Mouse (Mus musculus): Measurements from ENCODE around the gene Celf2. TPM values are rescaled to one million over a fixed set of nuclear protein-coding genes. Genes with fewer than 3 reads are reported as not detected.
A peak's percentile ranks its signal among the peaks of the same experiment; 100 is the strongest.

Gene Celf2
- polyA plus RNA-seq, 1 experiment from 2014 or later: 191 TPM

- 72% methylated on average over 8 of the region's 8 CpGs for WGBS
- Histone ChIP-seq H3K9ac (replicated peaks; ENCODE audit: low read length) (no peak overlapping the region), H3K27me3 (ENCODE audit: control insufficient read depth, insufficient read depth, low read length) (no peaks in the 10 kb centered on the region), H3K9me3 (ENCODE audit: control insufficient read depth, low read length) (no peaks in the 10 kb centered on the region), H3K27ac (replicated peaks; ENCODE audit: low read depth, low read length) (no peak overlapping the region), H3K4me3 (replicated peaks; ENCODE audit: low read depth, low read length) (no peak overlapping the region), H3K4me1 (ENCODE audit: control insufficient read depth, insufficient read depth, low read length) (no peaks in the 10 kb centered on the region), H3K4me2 (ENCODE audit: low read length) (no peak overlapping the region), H3K36me3 (ENCODE audit: control insufficient read depth, insufficient read depth, low read length) (no peaks in the 10 kb centered on the region)
- DNase-seq (no peak), ATAC-seq (ENCODE audit: low FRiP score, low TSS enrichment) (no peak)
Observed at GRCm38 (mm10) chr2:7328018-7328899, 181.1 kb downstream of the Celf2 start.

DNA sequence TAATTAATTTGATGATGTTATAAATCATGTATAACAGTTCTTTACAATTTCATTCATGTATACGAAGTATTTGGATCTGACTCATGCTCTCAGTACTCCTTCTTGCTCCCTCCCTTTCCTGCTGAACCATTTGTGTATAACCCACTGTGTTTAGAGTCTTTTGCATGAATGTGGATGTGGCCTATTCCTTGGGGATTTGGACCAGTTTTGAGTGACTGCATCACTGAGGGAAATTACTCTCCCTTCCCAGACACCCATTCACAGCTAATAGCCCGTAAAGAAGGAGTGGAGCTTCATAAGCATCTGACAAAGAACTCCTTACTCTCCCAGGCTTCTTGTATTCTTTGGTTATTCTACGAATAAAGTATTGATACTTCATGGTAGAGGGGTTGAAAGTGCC lies 189.6 kb downstream of the Celf2 start:
- H3K27me3 ChIP-seq (ENCODE audit: control insufficient read depth, insufficient read depth, low read length): no peaks in the 10 kb centered on the region
- no peak for ATAC-seq (ENCODE audit: low FRiP score, low TSS enrichment)
- DNase-seq: peak; percentile 40
- H3K27ac ChIP-seq (replicated peaks; ENCODE audit: low read depth, low read length): no peak overlapping the region
- H3K4me2 ChIP-seq (ENCODE audit: low read length): no peak overlapping the region
- no peak overlapping the region for H3K9ac ChIP-seq (replicated peaks; ENCODE audit: low read length)
- H3K9me3 ChIP-seq (ENCODE audit: control insufficient read depth, low read length): no peaks in the 10 kb centered on the region
- H3K36me3 ChIP-seq (ENCODE audit: control insufficient read depth, insufficient read depth, low read length): no peaks in the 10 kb centered on the region
- H3K4me3 ChIP-seq (replicated peaks; ENCODE audit: low read depth, low read length): no peak overlapping the region
- no peaks in the 10 kb centered on the region for H3K4me1 ChIP-seq (ENCODE audit: control insufficient read depth, insufficient read depth, low read length)
- 34% methylated on average over 3 of the region's 3 CpGs for WGBS

DNA sequence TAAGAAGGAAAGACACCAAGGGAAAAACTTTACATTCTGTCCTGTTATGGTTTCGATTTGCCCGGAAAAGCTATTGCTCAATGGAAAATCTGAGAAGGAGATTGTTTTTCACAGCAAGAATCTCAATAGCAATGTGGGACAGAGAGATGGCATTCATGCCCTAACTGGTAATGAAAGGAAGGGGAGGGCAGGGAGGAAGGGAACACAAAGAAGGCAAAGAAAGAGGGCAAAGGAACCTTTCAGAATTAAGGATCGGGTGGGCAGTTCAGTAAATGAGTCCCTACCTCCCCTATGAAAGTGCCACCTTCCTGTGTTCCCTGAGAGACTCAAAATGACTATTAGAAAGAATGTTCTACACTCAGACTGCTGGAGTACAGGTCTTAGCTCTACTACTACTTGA lies 197.6 kb downstream of the Celf2 start:
- DNase-seq (no peak), ATAC-seq (ENCODE audit: low FRiP score, low TSS enrichment) (no peak)
- Histone ChIP-seq H3K27ac (replicated peaks; ENCODE audit: low read depth, low read length) (no peak overlapping the region), H3K9me3 (ENCODE audit: control insufficient read depth, low read length) (no peaks in the 10 kb centered on the region), H3K9ac (replicated peaks; ENCODE audit: low read length) (no peak overlapping the region), H3K4me2 (ENCODE audit: low read length) (no peak overlapping the region), H3K4me3 (replicated peaks; ENCODE audit: low read depth, low read length) (no peak overlapping the region), H3K36me3 (ENCODE audit: control insufficient read depth, insufficient read depth, low read length) (no peaks in the 10 kb centered on the region), H3K4me1 (ENCODE audit: control insufficient read depth, insufficient read depth, low read length) (peaks cover 18% of the 10 kb centered on the region), H3K27me3 (ENCODE audit: control insufficient read depth, insufficient read depth, low read length) (no peaks in the 10 kb centered on the region)
- 40% methylated on average over 3 of the region's 3 CpGs for WGBS

- H3K9me3 ChIP-seq (ENCODE audit: control insufficient read depth, low read length): no peaks in the 10 kb centered on the region
- H3K4me2 ChIP-seq (ENCODE audit: low read length): no peak overlapping the region
- no peak; the same call in 1 of the 2 replicates for ATAC-seq (ENCODE audit: low FRiP score, low TSS enrichment)
- no peak overlapping the region for H3K4me3 ChIP-seq (replicated peaks; ENCODE audit: low read depth, low read length)
- H3K4me1 ChIP-seq (ENCODE audit: control insufficient read depth, insufficient read depth, low read length): peaks cover 18% of the 10 kb centered on the region
- H3K27me3 ChIP-seq (ENCODE audit: control insufficient read depth, insufficient read depth, low read length): no peaks in the 10 kb centered on the region
- DNase-seq: no peak
- no peak overlapping the region for H3K27ac ChIP-seq (replicated peaks; ENCODE audit: low read depth, low read length)
- 64% methylated on average over 2 of the region's 2 CpGs for WGBS
- H3K36me3 ChIP-seq (ENCODE audit: control insufficient read depth, insufficient read depth, low read length): no peaks in the 10 kb centered on the region
- no peak overlapping the region for H3K9ac ChIP-seq (replicated peaks; ENCODE audit: low read length)
Observed at GRCm38 (mm10) chr2:7310840-7311182, 198.6 kb downstream of the Celf2 start.

DNA sequence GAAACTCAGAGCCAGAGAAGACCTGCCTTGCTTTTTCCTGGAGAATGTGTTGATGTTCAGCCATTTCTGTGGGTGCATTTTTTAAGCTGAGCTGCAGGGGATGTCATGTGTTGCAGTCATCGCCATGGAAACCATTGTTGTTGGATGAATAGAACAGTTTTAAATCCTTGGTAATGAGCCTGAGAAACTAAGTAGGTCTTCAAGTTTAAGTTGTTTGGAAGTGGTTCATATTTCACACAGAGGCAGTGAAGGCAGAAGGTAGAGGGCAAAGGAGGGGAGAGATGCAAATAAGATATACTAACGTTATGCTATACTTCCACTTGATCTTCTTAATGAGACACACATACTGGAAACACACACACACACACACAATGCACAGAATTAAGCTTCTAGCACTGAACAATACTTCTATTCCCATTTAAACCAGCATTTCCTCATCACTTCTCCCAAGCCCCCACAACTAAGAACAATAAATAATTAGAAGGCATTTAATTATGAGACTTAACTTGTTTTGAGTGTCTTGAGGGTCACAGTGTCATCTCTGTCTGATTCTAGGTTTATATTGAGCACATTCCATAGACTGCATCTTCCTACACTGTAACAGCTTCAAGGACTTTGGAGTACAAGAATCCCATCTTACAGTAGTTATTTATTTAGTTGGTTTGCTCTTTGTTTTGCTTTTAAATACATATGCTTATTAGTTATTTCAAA lies 199.1 kb downstream of the Celf2 start:
- Histone ChIP-seq H3K4me1 (ENCODE audit: control insufficient read depth, insufficient read depth, low read length) (peaks cover 18% of the 10 kb centered on the region), H3K27me3 (ENCODE audit: control insufficient read depth, insufficient read depth, low read length) (no peaks in the 10 kb centered on the region), H3K9ac (replicated peaks; ENCODE audit: low read length) (no peak overlapping the region), H3K36me3 (ENCODE audit: control insufficient read depth, insufficient read depth, low read length) (no peaks in the 10 kb centered on the region), H3K4me3 (replicated peaks; ENCODE audit: low read depth, low read length) (no peak overlapping the region), H3K9me3 (ENCODE audit: control insufficient read depth, low read length) (no peaks in the 10 kb centered on the region), H3K4me2 (ENCODE audit: low read length) (0 out of 2 replicates have a peak overlapping the region, but pooled peaks have one; percentile 2), H3K27ac (replicated peaks; ENCODE audit: low read depth, low read length) (no peak overlapping the region; the same call in none of the 2 replicates)
- ATAC-seq (ENCODE audit: low FRiP score, low TSS enrichment) (peak; percentile 73; the same call in 1 of the 2 replicates), DNase-seq (peak; percentile 87)
- WGBS: 3% methylated on average over 2 of the region's 2 CpGs

- H3K27me3 ChIP-seq (ENCODE audit: control insufficient read depth, insufficient read depth, low read length): no peaks in the 10 kb centered on the region
- WGBS: 20% methylated on average over 1 of the region's 1 CpGs
- peak overlapping the region; percentile 58 for H3K27ac ChIP-seq (replicated peaks; ENCODE audit: low read depth, low read length)
- ATAC-seq (ENCODE audit: low FRiP score, low TSS enrichment) (no peak), DNase-seq (peak; percentile 25)
- H3K9ac ChIP-seq (replicated peaks; ENCODE audit: low read length): no peak overlapping the region
- H3K36me3 ChIP-seq (ENCODE audit: control insufficient read depth, insufficient read depth, low read length): no peaks in the 10 kb centered on the region
- H3K4me3 ChIP-seq (replicated peaks; ENCODE audit: low read depth, low read length): no peak overlapping the region
- H3K4me1 ChIP-seq (ENCODE audit: control insufficient read depth, insufficient read depth, low read length): peaks cover 18% of the 10 kb centered on the region
- no peaks in the 10 kb centered on the region for H3K9me3 ChIP-seq (ENCODE audit: control insufficient read depth, low read length)
- no peak overlapping the region for H3K4me2 ChIP-seq (ENCODE audit: low read length)
Observed at GRCm38 (mm10) chr2:7309324-7309723, 200.0 kb downstream of the Celf2 start.

DNA sequence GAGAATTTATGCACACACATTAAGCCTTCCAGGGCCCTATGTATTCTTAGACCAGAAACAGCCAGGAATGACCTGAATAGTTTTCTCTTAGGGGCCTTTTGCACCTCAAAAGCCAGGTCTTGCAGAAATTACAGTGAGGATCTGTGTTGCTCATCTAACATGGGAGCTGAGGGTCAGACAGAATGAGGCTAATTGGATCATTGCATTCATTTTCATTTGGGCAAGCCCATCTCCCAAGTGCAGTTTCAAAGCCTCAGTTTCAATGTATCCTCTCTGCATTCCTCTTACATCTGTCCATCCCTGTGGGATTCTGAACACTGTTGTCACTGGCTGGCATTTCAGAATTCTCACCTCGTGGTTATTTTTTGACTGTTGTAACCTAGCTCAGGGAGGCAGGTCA lies 200.6 kb downstream of the Celf2 start:
- no peak for ATAC-seq (ENCODE audit: low FRiP score, low TSS enrichment)
- Histone ChIP-seq H3K27ac (replicated peaks; ENCODE audit: low read depth, low read length) (peak overlapping the region; percentile 26; the same call in 1 of the 2 replicates), H3K27me3 (ENCODE audit: control insufficient read depth, insufficient read depth, low read length) (no peaks in the 10 kb centered on the region), H3K36me3 (ENCODE audit: control insufficient read depth, insufficient read depth, low read length) (no peaks in the 10 kb centered on the region), H3K9ac (replicated peaks; ENCODE audit: low read length) (no peak overlapping the region), H3K9me3 (ENCODE audit: control insufficient read depth, low read length) (no peaks in the 10 kb centered on the region), H3K4me2 (ENCODE audit: low read length) (no peak overlapping the region), H3K4me1 (ENCODE audit: control insufficient read depth, insufficient read depth, low read length) (peaks cover 18% of the 10 kb centered on the region), H3K4me3 (replicated peaks; ENCODE audit: low read depth, low read length) (no peak overlapping the region)
- 15% methylated on average over 1 of the region's 1 CpGs for WGBS
- peak; percentile 24 for DNase-seq

- Histone ChIP-seq H3K9me3 (ENCODE audit: control insufficient read depth, low read length) (no peaks in the 10 kb centered on the region), H3K9ac (replicated peaks; ENCODE audit: low read length) (no peak overlapping the region), H3K27me3 (ENCODE audit: control insufficient read depth, insufficient read depth, low read length) (no peaks in the 10 kb centered on the region), H3K36me3 (ENCODE audit: control insufficient read depth, insufficient read depth, low read length) (no peaks in the 10 kb centered on the region), H3K4me1 (ENCODE audit: control insufficient read depth, insufficient read depth, low read length) (no peaks in the 10 kb centered on the region), H3K27ac (replicated peaks; ENCODE audit: low read depth, low read length) (no peak overlapping the region), H3K4me2 (ENCODE audit: low read length) (no peak overlapping the region), H3K4me3 (replicated peaks; ENCODE audit: low read depth, low read length) (no peak overlapping the region)
- WGBS: 66% methylated on average over 3 of the region's 3 CpGs
- ATAC-seq (ENCODE audit: low FRiP score, low TSS enrichment) (no peak), DNase-seq (no peak)
Observed at GRCm38 (mm10) chr2:7287434-7287833, 221.9 kb downstream of the Celf2 start.
